Mouse (Mus musculus): ENCODE measurements around the gene Tent5c. TPM values are rescaled to one million over a fixed set of nuclear protein-coding genes. Genes with fewer than 3 reads are reported as not detected.

Tent5c gene
- total and polyA plus RNA-seq, 3 experiments, result 2.0 to 3.6 TPM; not detected in 1

GRCm38 (mm10) chr3:100480251-100481005, 8.7 kb downstream of the Tent5c start:
- no peaks in the 10 kb centered on the region for H3K79me2 ChIP-seq (ENCODE audit: control insufficient read depth, insufficient read depth, low read length, poor library complexity)
- TF ChIP-seq TBP (IDR thresholded peaks at IDR 0.05; ENCODE audit: low read depth, low read length) (no peak), ELF1 (IDR thresholded peaks at IDR 0.05; ENCODE audit: low read depth, low read length) (no peak), GATA1 (IDR thresholded peaks at IDR 0.05; ENCODE audit: low read depth, low read length) (no peak), ZNF384 (IDR thresholded peaks at IDR 0.05; ENCODE audit: low read depth, low read length) (no peak), SIN3A (IDR thresholded peaks at IDR 0.05; ENCODE audit: low read length) (no peak), CTCF (IDR thresholded peaks at IDR 0.05 in 2 of 3, conservative IDR thresholded peaks at IDR 0.05 in 1 of 3; ENCODE audit: control insufficient read depth in 1 of 3, insufficient read depth in 1 of 3, low read depth in 2 of 3, low read length in 3 of 3, poor library complexity in 1 of 3, severe bottlenecking in 1 of 3) (no peak), E2F4 (IDR thresholded peaks at IDR 0.05; ENCODE audit: borderline replicate concordance, low read depth, low read length) (no peak), USF2 (IDR thresholded peaks at IDR 0.05; ENCODE audit: borderline replicate concordance in 1 of 2, insufficient read depth in 1 of 2, low read depth in 1 of 2, low read length in 2 of 2) (no peak), KAT2A (conservative IDR thresholded peaks at IDR 0.05; ENCODE audit: low read depth, low read length) (no peak), MAX (IDR thresholded peaks at IDR 0.05; ENCODE audit: low read length) (no peak), UBTF (IDR thresholded peaks at IDR 0.05; ENCODE audit: borderline replicate concordance, insufficient read depth, low read depth, low read length) (no peak), POLR2AphosphoS2 (IDR thresholded peaks at IDR 0.05; ENCODE audit: low read length) (no peak), HCFC1 (IDR thresholded peaks at IDR 0.05; ENCODE audit: low read depth, low read length) (no peak), CHD1 (IDR thresholded peaks at IDR 0.05; ENCODE audit: low read depth, low read length) (no peak), RCOR1 (IDR thresholded peaks at IDR 0.05; ENCODE audit: low read depth, low read length) (no peak), NRF1 (IDR thresholded peaks at IDR 0.05; ENCODE audit: insufficient read depth, low read depth, low read length, poor library complexity, severe bottlenecking) (no peak)
- no peak overlapping the region for H3K9ac ChIP-seq (ENCODE audit: control insufficient read depth, low read depth, low read length, poor library complexity, severe bottlenecking)
- H3K9me3 ChIP-seq (replicated peaks; ENCODE audit: insufficient read depth, low read length), result no peaks in the 10 kb centered on the region
- peaks cover 0 to 12% of the 10 kb centered on the region in 2 experiments; a peak in 2 of 4 replicates for H3K36me3 ChIP-seq (ENCODE audit: control insufficient read depth in 1 of 2, insufficient read depth in 2 of 2, low read length in 2 of 2)
- H3K4me1 ChIP-seq (ENCODE audit: control insufficient read depth in 1 of 2, insufficient read depth in 2 of 2, low read length in 2 of 2), result peaks cover 10 to 19% of the 10 kb centered on the region in 2 experiments
- no peak overlapping the region for H3K27ac ChIP-seq (ENCODE audit: control insufficient read depth, low read depth, low read length)
- no peaks in the 10 kb centered on the region for H3K27me3 ChIP-seq (ENCODE audit: control insufficient read depth in 1 of 2, insufficient read depth in 2 of 2, low read length in 2 of 2)
- DNase-seq (ENCODE audit: low read depth, low spot score), result no peak
- no peak overlapping the region for H3K4me3 ChIP-seq (ENCODE audit: control insufficient read depth in 1 of 2, insufficient read depth in 1 of 2, low read depth in 2 of 2, low read length in 2 of 2)

GRCm38 (mm10) chr3:100474950-100475472, 14.1 kb downstream of the Tent5c start:
- Histone ChIP-seq H3K9ac (ENCODE audit: control insufficient read depth, low read depth, low read length, poor library complexity, severe bottlenecking) (no peak overlapping the region), H3K36me3 (ENCODE audit: control insufficient read depth in 1 of 2, insufficient read depth in 2 of 2, low read length in 2 of 2) (no peaks in the 10 kb centered on the region), H3K4me1 (ENCODE audit: control insufficient read depth in 1 of 2, insufficient read depth in 2 of 2, low read length in 2 of 2) (no peaks in the 10 kb centered on the region; a peak in 1 of 4 replicates), H3K27ac (ENCODE audit: control insufficient read depth, low read depth, low read length) (no peak overlapping the region), H3K9me3 (replicated peaks; ENCODE audit: insufficient read depth, low read length) (no peaks in the 10 kb centered on the region), H3K27me3 (ENCODE audit: control insufficient read depth in 1 of 2, insufficient read depth in 2 of 2, low read length in 2 of 2) (no peaks in the 10 kb centered on the region), H3K79me2 (ENCODE audit: control insufficient read depth, insufficient read depth, low read length, poor library complexity) (no peaks in the 10 kb centered on the region), H3K4me3 (ENCODE audit: control insufficient read depth in 1 of 2, insufficient read depth in 1 of 2, low read depth in 2 of 2, low read length in 2 of 2) (no peak overlapping the region)
- TF ChIP-seq SIN3A (IDR thresholded peaks at IDR 0.05; ENCODE audit: low read length) (no peak), MAZ (IDR thresholded peaks at IDR 0.05; ENCODE audit: low read depth, low read length) (no peak), MAX (IDR thresholded peaks at IDR 0.05; ENCODE audit: low read length) (no peak), USF1 (IDR thresholded peaks at IDR 0.05; ENCODE audit: low read depth, low read length) (no peak), GATA1 (IDR thresholded peaks at IDR 0.05; ENCODE audit: low read depth, low read length) (no peak), MYC (IDR thresholded peaks at IDR 0.05; ENCODE audit: low read depth, low read length) (no peak), HCFC1 (IDR thresholded peaks at IDR 0.05; ENCODE audit: low read depth, low read length) (no peak), ZKSCAN1 (IDR thresholded peaks at IDR 0.05; ENCODE audit: low read depth, low read length) (no peak), TBP (IDR thresholded peaks at IDR 0.05; ENCODE audit: low read depth, low read length) (no peak), ELF1 (IDR thresholded peaks at IDR 0.05; ENCODE audit: low read depth, low read length) (no peak), UBTF (IDR thresholded peaks at IDR 0.05; ENCODE audit: borderline replicate concordance, insufficient read depth, low read depth, low read length) (no peak), ETS1 (IDR thresholded peaks at IDR 0.05; ENCODE audit: low read depth, low read length) (no peak), MYB (IDR thresholded peaks at IDR 0.05; ENCODE audit: low read depth, low read length) (no peak), POLR2AphosphoS5 (IDR thresholded peaks at IDR 0.05; ENCODE audit: borderline replicate concordance, low read depth, low read length) (no peak), NRF1 (IDR thresholded peaks at IDR 0.05; ENCODE audit: insufficient read depth, low read depth, low read length, poor library complexity, severe bottlenecking) (no peak), RCOR1 (IDR thresholded peaks at IDR 0.05; ENCODE audit: low read depth, low read length) (no peak), E2F4 (IDR thresholded peaks at IDR 0.05; ENCODE audit: borderline replicate concordance, low read depth, low read length) (no peak), ZC3H11A (IDR thresholded peaks at IDR 0.05; ENCODE audit: low read depth, low read length) (no peak)
- no peak for DNase-seq (ENCODE audit: low read depth, low spot score)

Data from MEL (cell line).